Mouse (Mus musculus): ENCODE data around the gene Faap100.
"Not testable (repeated sequence)": the region's sequence is repeated elsewhere in the genome, so short reads cannot be mapped to it uniquely, and the experiment has no call there.

Faap100 gene

GRCm38 (mm10) chr11:120376302-120377160, 2.0 kb downstream of the Faap100 start:
- no peak for DNase-seq (ENCODE audit: low read depth, low spot score)

- DNase-seq (ENCODE audit: low read depth, low spot score), result no peak
These were observed 3.2 kb downstream of the Faap100 start for GRCm38 (mm10) chr11:120375324-120375723.

- DNase-seq (ENCODE audit: low read depth, low spot score), result no peak
These were observed 4.6 kb downstream of the Faap100 start for GRCm38 (mm10) chr11:120373820-120374586.

DNA sequence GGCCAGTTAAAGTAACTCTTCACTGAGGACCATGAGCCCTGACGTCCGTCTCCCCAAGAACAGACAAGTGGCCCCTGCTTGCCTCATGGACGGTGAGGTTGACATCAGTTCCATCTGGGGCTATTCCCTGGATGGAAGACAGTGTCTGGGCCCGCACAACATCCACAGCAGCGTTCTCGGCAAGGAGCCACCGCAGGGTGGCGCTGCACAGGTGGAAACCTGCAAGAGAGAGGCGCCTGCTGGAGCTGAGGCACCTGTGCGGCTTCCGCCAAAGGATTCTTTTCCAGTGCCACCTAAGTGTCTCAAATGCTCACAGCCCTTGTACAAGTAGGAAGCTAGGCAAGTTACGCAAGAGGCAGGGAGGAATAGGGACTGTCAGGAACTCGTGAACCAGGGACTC, 5.5 kb downstream of the Faap100 start:
- no peak for DNase-seq (ENCODE audit: low read depth, low spot score)

DNA sequence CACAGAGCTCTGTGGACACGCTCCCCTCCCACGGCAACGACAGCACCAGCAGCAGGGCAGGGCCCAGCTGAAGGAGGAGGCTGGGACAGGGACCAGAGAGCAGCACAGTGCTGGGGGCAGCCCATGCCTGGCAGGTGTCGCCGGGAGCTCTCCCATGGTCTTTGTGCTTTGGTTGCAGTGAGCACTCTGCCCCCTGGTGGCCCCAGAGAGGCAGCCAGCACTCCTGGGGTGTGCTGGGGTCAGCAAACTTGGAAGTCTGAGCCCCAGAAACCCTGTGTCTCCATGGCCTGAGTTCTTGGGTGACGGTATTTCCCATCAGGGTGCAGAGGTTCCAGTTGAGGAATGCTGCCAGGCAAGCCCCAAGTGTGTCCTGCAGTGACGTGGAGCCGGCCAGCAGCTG, 8.9 kb downstream of the Faap100 start:
- DNase-seq (ENCODE audit: low read depth, low spot score), result no peak

DNA sequence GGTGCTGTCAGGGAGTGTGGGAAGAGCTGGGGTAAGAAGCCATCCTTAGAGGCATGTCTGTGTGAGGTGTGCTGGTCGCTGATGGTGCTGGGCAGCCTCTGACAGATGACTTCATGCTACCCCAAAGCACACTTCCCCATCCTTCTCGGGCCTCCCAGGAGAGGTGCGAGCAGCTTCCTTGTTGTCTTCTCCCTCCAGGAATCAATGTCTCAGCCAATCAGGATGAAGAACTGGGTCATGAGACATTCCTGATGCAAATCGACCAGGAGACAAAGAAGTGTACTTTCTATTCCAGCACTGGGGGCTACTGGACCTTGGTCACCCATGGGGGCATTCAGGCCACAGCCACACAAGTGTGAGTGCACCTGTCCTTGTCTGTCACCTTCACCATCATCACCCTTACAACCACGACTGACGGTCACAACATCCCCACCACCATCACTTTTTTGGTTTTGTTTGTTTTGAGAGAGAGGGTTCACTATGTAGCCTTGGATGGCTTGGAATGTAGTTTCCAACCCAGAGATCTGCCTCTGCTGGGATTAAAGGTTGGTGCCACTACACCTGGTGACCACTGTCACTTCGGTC, 12.0 kb downstream of the Faap100 start:
- DNase-seq (ENCODE audit: low read depth, low spot score), result no peak

- DNase-seq (ENCODE audit: low read depth, low spot score), result no peak
These were observed 15.7 kb downstream of the Faap100 start for GRCm38 (mm10) chr11:120362891-120363290.

DNA sequence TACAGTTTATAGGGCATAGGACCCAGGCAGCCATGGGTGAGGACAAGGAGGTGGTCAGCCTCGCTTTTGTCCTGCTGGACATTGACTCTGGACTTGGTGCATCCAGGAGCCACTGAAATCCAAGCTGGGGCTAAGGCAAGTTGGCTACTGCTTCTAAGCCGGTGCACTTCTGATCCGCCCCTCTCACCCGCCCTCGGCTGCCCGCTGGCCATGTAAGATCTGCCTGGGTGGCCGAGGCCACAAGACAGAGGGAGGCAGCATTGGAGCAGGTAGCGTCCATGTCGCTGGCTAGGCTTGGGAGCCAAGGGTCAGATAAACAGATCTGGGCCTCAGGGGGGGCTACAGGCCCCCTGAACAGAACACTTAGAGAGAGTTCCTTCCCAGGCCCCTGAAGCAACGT, 17.3 kb downstream of the Faap100 start, which contains the start of gene Fscn2:
Gene Fscn2 (plus strand): TSS at position 240 of the 400 bp plus-strand sequence.
- DNase-seq (ENCODE audit: low read depth, low spot score), result no peak

DNA sequence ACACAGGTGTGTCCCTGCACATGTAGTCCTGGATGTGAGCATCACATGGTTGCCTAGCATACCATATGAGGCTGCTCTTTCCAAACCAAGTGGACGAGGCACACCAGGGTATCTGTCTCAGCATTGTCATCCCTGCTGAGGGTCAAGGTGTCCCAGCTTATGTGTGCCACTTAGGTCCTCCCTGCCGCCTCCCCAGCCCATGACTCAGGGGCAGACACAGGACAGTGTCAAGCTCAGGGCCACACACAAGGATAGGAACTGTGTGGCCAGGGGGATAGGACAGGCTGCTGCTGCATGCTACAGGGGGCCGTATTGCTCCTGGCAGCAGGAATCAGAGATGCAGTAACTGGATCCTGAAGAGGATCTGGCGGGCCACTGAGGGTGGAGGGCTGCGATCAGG, 17.8 kb downstream of the Faap100 start:
- no peak for DNase-seq (ENCODE audit: low read depth, low spot score)

GRCm38 (mm10) chr11:120360062-120360461, 18.5 kb downstream of the Faap100 start:
- DNase-seq (ENCODE audit: low read depth, low spot score), result no peak

- DNase-seq (ENCODE audit: low read depth, low spot score), result no peak
These were observed 19.2 kb downstream of the Faap100 start for GRCm38 (mm10) chr11:120359391-120359790.

DNA sequence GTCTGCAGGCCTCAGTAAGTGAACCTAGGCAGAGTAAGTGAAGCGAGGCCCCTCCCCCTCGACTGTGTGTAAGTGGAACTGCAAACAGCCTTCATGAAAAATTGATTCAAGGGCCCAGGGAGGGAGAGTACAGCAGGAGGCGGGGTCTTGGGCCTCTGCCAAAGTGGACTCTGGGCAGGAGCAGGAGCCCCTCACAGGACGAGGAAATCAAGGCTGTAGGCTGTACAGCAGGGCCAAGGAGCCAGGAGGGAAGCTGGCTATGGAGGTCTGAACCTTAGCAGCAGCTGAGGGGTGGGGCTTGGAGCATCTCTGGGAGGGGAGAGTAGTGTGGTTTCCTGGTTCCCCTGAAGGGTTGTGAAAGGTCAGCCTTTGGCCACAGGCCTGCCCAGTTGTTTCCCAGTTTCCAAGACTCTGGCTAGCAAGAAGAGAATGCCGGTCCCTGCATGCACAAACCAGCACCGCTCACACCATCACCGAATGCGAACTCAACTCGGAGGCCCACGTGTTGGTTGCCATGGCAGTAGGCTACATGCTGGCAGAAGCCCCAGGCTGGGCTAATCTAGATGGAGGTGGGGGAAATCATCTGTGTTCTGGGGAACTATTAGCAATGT, 20.7 kb downstream of the Faap100 start:
- DNase-seq (ENCODE audit: low read depth, low spot score), result no peak

DNA sequence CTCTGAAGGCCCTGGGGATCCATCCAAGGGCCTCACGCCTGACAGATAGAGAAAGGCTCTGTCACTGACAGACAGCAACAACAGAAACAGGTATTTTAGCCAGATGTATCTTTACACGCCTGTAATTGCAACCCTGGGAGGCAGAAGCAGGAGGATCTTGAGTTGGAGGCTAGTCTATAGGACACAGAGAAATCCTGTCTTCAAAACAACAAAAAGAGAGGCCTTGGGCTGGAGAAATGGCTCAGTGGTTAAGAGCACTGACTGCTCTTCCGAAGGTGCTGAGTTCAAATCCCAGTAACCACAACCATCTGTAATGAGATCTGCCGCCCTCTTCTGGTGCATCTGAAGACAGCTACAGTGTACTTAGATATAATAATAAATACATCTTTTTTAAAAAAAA, 21.7 kb downstream of the Faap100 start:
- DNase-seq (ENCODE audit: low read depth, low spot score), result no peak

DNA sequence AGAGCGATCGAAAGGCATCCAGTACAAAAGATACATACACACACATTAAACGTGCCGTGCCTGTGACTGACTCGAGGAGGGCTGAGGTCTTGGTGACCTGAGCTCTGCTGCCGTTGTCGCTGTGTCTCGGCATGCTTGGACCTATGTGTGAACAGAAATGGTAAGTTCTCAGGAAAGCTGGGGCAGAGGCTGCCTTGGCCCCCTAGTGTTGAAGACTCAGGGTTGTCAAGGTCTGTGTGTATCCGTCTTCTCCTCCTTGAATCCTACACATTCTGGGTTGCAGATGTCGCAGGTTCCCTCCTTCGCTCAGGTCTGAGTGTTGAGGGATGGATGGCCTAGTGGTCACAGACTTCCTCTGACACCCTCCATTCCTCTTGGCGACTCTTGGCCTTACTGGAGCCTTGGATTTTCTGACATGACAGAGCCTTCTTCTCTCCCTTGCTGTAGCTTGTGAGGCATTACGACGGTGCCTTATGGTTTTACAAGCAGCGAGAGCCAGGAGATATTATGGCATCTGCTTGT, 22.2 kb downstream of the Faap100 start:
- no peak for DNase-seq (ENCODE audit: low read depth, low spot score)

GRCm38 (mm10) chr11:120355277-120356039, 23.1 kb downstream of the Faap100 start:
- peak; percentile 63 for DNase-seq (ENCODE audit: low read depth, low spot score)

DNA sequence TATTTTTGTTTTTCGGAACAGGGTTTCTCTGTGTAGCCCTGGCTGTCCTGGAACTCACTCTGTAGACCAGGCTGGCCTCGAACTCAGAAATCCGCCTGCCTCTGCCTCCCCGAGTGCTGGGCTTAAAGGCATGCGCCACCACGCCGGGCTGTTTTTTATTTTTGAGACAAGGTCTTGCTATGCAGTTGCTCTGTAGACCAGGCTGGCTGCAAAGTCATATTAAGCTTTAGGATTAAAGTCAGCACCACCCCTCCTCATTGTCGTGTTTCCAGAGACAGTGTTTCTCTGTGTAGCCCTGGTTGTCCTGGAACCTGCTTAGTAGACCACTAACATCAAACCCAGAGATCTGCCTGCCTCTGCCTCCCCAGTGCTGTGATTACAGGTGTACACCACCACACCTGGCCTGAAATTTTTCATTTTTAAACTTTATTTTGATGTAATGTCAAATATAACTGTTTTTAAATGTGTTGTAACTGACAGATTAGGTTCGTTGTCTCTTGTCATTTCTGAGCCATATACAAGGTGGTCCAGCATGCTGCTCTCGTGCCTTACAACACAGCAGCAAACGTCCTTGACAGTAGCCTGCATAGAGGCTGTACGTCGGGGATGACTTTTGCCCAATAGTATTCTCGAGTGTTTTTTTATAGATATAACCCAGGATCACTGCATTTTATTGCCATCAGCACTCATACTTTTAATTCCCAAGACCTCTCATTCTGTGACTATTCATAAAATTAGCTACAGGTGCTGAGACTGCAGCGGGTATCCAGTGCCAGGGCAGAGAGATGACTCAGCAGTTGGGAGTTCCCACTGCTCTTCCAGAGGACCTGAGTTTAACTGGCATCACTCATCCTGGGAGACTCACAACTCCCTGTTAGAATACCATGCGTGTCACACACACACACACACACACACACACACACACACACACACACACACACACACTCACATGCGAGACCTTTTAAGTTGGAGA, 24.0 kb downstream of the Faap100 start:
- peak; percentile 64 for DNase-seq (ENCODE audit: low read depth, low spot score)

GRCm38 (mm10) chr11:120353500-120354303, 24.9 kb downstream of the Faap100 start:
- DNase-seq (ENCODE audit: low read depth, low spot score), result peak; percentile 84

DNA sequence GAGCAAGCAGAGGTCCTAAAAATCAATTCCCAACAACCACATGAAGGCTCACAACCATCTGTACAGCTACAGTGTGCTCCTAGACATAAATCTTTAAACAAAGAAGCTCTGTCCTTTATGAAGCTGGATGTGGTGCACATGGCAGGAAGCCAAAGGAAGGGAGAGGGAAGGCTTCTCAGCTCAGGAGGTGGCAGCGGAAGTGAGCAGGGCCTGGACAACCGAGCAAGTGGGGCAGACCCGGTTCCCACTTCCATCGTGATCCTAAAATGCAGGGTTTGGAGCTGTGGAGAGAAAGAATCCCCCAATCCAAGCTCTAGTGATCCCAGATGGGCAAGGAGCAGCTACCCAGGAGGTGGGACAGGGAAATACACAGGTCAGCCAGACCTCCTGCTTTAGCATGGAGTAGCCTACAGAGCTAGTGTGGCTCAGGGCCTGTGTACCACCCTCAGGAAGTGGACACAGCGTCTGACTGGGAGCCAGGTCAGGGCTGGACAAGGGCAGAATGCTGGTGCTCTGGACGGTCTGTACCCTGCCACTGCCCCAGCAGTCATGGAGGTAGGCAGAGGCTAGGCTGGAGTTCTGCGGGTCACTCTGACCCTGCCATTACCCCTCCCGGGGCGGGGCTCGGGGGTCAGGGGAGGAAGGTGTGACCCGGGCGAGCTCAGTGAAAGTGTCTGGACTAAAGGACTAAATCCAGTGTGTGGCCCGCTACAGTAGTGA, 25.8 kb downstream of the Faap100 start:
- no peak for DNase-seq (ENCODE audit: low read depth, low spot score)

DNA sequence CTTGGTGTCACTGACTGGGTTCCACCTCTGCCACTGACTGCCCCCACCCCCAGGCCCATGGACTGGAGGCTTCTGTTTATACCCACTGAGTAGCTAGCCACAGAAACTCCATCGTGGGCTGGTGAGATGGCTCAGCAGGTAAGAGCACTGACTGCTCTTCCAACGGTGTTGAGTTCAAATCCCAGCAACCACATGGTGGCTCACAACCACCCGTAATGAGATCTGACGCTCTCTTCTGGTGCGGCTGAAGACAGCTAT, 26.5 kb downstream of the Faap100 start:
- not testable (repeated sequence) for DNase-seq (ENCODE audit: low read depth, low spot score)
